Mouse (Mus musculus) MEL (cell line): ENCODE measurements around the gene 9130409I23Rik. TPM values are rescaled to one million over a fixed set of nuclear protein-coding genes. Genes with fewer than 3 reads are reported as not detected.
A peak's percentile ranks its signal among the peaks of the same experiment; 100 is the strongest.

Experiments
- DNase-seq: peaks from one replicate; pipeline ENCODE4 v3.0.0; 2011; ENCODE audit warnings: low read depth, low spot score
- H3K27ac ChIP-seq: 2 replicates; pipeline ENCODE4 v1.5.1; 2012; ENCODE audit warnings: low read depth, mild to moderate bottlenecking, control low read depth, low read length, moderate library complexity; ENCODE audit not compliant: control insufficient read depth
- H3K27me3 ChIP-seq, 2 experiments: fragments of 150-350 bp in 1 of 2; sonication (generic) in 1 of 2; 2 replicates each; pipeline ENCODE4 v1.6.1; 2012; ENCODE audit warnings: low read length in 2 of 2, mild to moderate bottlenecking in 2 of 2, improper control_type of control experiment in 1 of 2, moderate library complexity in 1 of 2; ENCODE audit not compliant: insufficient read depth in 2 of 2, control insufficient read depth in 1 of 2
- H3K36me3 ChIP-seq, 2 experiments: 2 replicates each; pipeline ENCODE4 v1.6.1; 2012 to 2014; ENCODE audit warnings: low read length in 2 of 2, improper control_type of control experiment in 1 of 2, inconsistent platforms in 1 of 2, mild to moderate bottlenecking in 1 of 2; ENCODE audit not compliant: insufficient read depth in 2 of 2, control insufficient read depth in 1 of 2
- H3K4me1 ChIP-seq, 2 experiments: fragments of 150-350 bp in 1 of 2; sonication (generic) in 1 of 2; 2 replicates each; pipeline ENCODE4 v1.6.1; 2012; ENCODE audit warnings: low read length in 2 of 2, improper control_type of control experiment in 1 of 2, mild to moderate bottlenecking in 1 of 2; ENCODE audit not compliant: insufficient read depth in 2 of 2, control insufficient read depth in 1 of 2
- H3K4me3 ChIP-seq, 2 experiments: fragments of 150-350 bp in 1 of 2; sonication (generic) in 1 of 2; 2 replicates each; pipeline ENCODE4 v1.5.1; 2012; ENCODE audit warnings: low read depth in 2 of 2, low read length in 2 of 2, mild to moderate bottlenecking in 2 of 2, moderate library complexity in 2 of 2, control low read depth in 1 of 2, improper control_type of control experiment in 1 of 2; ENCODE audit not compliant: control insufficient read depth in 1 of 2, insufficient read depth in 1 of 2
- H3K79me2 ChIP-seq: 2 replicates; pipeline ENCODE4 v1.6.1; 2012; ENCODE audit warnings: mild to moderate bottlenecking, low read length, moderate library complexity; ENCODE audit not compliant: control insufficient read depth, poor library complexity, insufficient read depth
- H3K9ac ChIP-seq: 2 replicates; pipeline ENCODE4 v1.6.1; 2012; ENCODE audit warnings: low read depth, mild to moderate bottlenecking, control low read depth, low read length, moderate library complexity; ENCODE audit not compliant: control insufficient read depth, poor library complexity, severe bottlenecking
- H3K9me3 ChIP-seq: fragments of 150-350 bp; sonication (generic); replicated peaks from 2 replicates; pipeline ENCODE4 v1.6.1; 2012; ENCODE audit warnings: mild to moderate bottlenecking, low read length, improper control_type of control experiment, moderate library complexity; ENCODE audit not compliant: insufficient read depth
- CTCF ChIP-seq, 3 experiments: IDR thresholded peaks in 2 of 3; conservative IDR thresholded peaks in 1 of 3; 2 replicates each; pipeline ENCODE4 v1.5.1; 2011 to 2012; ENCODE audit warnings: low read length in 3 of 3, low read depth in 2 of 3, mild to moderate bottlenecking in 2 of 3, improper control_type of control experiment in 1 of 3, inconsistent platforms in 1 of 3, mixed read lengths in 1 of 3, moderate library complexity in 1 of 3; ENCODE audit not compliant: control insufficient read depth in 1 of 3, insufficient read depth in 1 of 3, poor library complexity in 1 of 3, severe bottlenecking in 1 of 3
- GABPA ChIP-seq: IDR thresholded peaks from 2 replicates; pipeline ENCODE4 v1.6.1; 2012; ENCODE audit warnings: low read depth, mild to moderate bottlenecking, inconsistent platforms, low read length, improper control_type of control experiment, moderate library complexity
- JUND ChIP-seq: IDR thresholded peaks from 2 replicates; pipeline ENCODE4 v1.6.1; 2011; ENCODE audit warnings: low read depth, mild to moderate bottlenecking, improper control_type of control experiment, low read length
- MAFK ChIP-seq: IDR thresholded peaks from 2 replicates; pipeline ENCODE4 v1.6.1; 2011; ENCODE audit warnings: low read depth, mild to moderate bottlenecking, low read length, improper control_type of control experiment, borderline replicate concordance
- MAX ChIP-seq: IDR thresholded peaks from 2 replicates; pipeline ENCODE4 v1.6.1; 2011; ENCODE audit warnings: low read length, improper control_type of control experiment
- MEF2A ChIP-seq: IDR thresholded peaks from 2 replicates; pipeline ENCODE4 v1.6.1; 2014; ENCODE audit warnings: low read depth, mild to moderate bottlenecking, inconsistent platforms, low read length, improper control_type of control experiment; ENCODE audit not compliant: poor library complexity, insufficient replicate concordance, severe bottlenecking; ENCODE audit errors: extremely low read depth
- MXI1 ChIP-seq: IDR thresholded peaks from 2 replicates; pipeline ENCODE4 v1.6.1; 2011; ENCODE audit warnings: mild to moderate bottlenecking, low read depth, low read length, improper control_type of control experiment
- MYB ChIP-seq: IDR thresholded peaks from 2 replicates; pipeline ENCODE4 v1.6.1; 2011; ENCODE audit warnings: mild to moderate bottlenecking, low read depth, low read length, improper control_type of control experiment
- POLR2A ChIP-seq, 2 experiments: IDR thresholded peaks; 2 replicates each; pipeline ENCODE4 v1.6.1; 2011 to 2012; ENCODE audit warnings: low read length in 2 of 2, mild to moderate bottlenecking in 2 of 2, control low read depth in 1 of 2, improper control_type of control experiment in 1 of 2, low read depth in 1 of 2, moderate library complexity in 1 of 2; ENCODE audit not compliant: control insufficient read depth in 1 of 2, insufficient read depth in 1 of 2, poor library complexity in 1 of 2
- POLR2AphosphoS2 ChIP-seq: IDR thresholded peaks from 2 replicates; pipeline ENCODE4 v1.6.1; 2011; ENCODE audit warnings: low read length, improper control_type of control experiment
- SMC3 ChIP-seq: IDR thresholded peaks from 2 replicates; pipeline ENCODE4 v1.6.1; 2011; ENCODE audit warnings: low read depth, low read length, improper control_type of control experiment
- TBP ChIP-seq: IDR thresholded peaks from 2 replicates; pipeline ENCODE4 v1.8.0; 2011; ENCODE audit warnings: low read depth, low read length, improper control_type of control experiment
- TCF12 ChIP-seq: IDR thresholded peaks from 2 replicates; pipeline ENCODE4 v1.6.1; 2014; ENCODE audit warnings: low read depth, mild to moderate bottlenecking, inconsistent platforms, low read length, improper control_type of control experiment, moderate library complexity
- UBTF ChIP-seq: IDR thresholded peaks from 2 replicates; pipeline ENCODE4 v1.6.1; 2012; ENCODE audit warnings: low read depth, mild to moderate bottlenecking, inconsistent platforms, low read length, improper control_type of control experiment, moderate library complexity, borderline replicate concordance; ENCODE audit not compliant: insufficient read depth
- ZNF384 ChIP-seq: IDR thresholded peaks from 2 replicates; pipeline ENCODE4 v1.6.1; 2012; ENCODE audit warnings: low read depth, mild to moderate bottlenecking, inconsistent platforms, low read length, improper control_type of control experiment
- polyA plus RNA-seq, 2 experiments: library from polyadenylated mRNA; stranded (reverse) in 1 of 2; unstranded in 1 of 2; fragments of >175 nt in 1 of 2; fragments of >200 nt in 1 of 2; gene quantifications; 2 replicates each; pipeline versions ENCODE4 v1.2.1 to v1.2.4; 2012; ENCODE audit warnings: low replicate concordance in 2 of 2, low read depth in 1 of 2; ENCODE audit not compliant: insufficient read length in 2 of 2, insufficient read depth in 1 of 2, missing spikeins in 1 of 2
- total RNA-seq: library from RNA; depleted of rRNA; stranded (reverse); fragments of 300-350 nt; gene quantifications from 2 replicates; pipeline ENCODE4 v1.2.3, GENCODE M21; 2012

9130409I23Rik gene
- total and polyA plus RNA-seq, 3 experiments = not detected

DNA sequence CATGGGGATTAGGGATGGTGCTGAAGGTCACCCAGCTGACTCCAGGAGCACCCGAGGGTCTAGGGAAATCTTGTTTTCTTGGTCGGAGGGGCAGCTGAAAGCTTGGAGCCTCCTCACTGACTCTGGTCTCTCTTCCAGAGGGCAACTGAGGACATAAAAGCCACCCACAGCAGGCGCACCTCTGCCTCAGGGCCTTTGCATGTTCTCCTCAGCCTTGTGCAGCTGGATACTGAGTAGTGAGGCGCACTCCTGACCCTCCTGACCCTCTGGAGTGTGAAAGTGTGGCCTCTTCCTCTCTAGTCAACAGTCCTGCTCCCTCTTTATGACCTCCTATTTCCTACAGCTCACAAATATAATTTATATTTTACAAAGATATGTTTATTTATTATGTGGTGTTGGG, 35.0 kb upstream of the 9130409I23Rik start:
- Histone ChIP-seq H3K4me1 (no peaks in the 10 kb centered on the region), H3K9ac (no peak overlapping the region), H3K27ac (no peak overlapping the region), H3K36me3 (no peaks in the 10 kb centered on the region), H3K79me2 (no peaks in the 10 kb centered on the region), H3K4me3 (no peak overlapping the region), H3K9me3 (no peaks in the 10 kb centered on the region), H3K27me3 (peaks cover 2 to 6% of the 10 kb centered on the region in 2 experiments; a peak in 3 of 4 replicates)
- no peak for TF ChIP-seq UBTF
- no peak for TF ChIP-seq GABPA
- TF ChIP-seq ZNF384 = no peak
- no peak for TF ChIP-seq TCF12
- DNase-seq = no peak

DNA sequence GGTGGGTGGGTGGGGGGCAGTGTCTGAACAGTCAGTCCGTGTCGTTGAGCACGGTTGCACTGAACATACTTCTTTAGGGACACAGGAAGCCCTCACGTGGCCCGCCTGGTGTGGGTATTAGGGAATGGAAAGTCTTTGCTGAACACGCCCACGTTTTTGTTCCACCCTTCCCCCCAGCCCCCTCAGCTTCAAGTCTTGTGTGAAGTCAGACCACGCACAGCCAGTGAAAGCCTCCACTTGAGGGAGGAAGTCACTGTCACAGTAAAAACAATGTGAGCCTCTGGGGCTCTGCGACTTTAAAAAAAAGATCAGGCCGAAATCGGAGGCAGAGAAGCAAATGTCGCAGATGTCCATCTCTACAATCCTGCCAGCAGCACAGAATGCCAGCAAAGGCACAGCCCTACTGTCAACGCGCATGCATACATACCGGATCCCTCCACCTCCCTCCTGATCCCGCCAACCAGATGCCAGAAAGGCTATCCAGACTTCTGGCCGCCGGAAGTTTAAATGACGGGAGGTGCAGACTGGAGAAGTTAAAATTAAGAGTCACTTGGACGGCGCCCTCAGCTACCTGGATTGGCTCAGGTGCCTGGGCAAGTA, 34.4 kb upstream of the 9130409I23Rik start:
- DNase-seq = peak; percentile 55
- H3K27me3 ChIP-seq = peaks cover 2 to 5% of the 10 kb centered on the region in 2 experiments; a peak in 3 of 4 replicates
- no peak overlapping the region for H3K9ac ChIP-seq
- TF ChIP-seq MXI1 = peak; percentile 27; the same call in 1 of the 2 replicates
- TF ChIP-seq MAFK = no peak
- H3K27ac ChIP-seq = no peak overlapping the region
- H3K36me3 ChIP-seq = no peaks in the 10 kb centered on the region
- peak overlapping the region; percentile 13 to 34 for H3K4me3 ChIP-seq
- H3K9me3 ChIP-seq = no peaks in the 10 kb centered on the region
- no peaks in the 10 kb centered on the region for H3K4me1 ChIP-seq
- H3K79me2 ChIP-seq = no peaks in the 10 kb centered on the region

DNA sequence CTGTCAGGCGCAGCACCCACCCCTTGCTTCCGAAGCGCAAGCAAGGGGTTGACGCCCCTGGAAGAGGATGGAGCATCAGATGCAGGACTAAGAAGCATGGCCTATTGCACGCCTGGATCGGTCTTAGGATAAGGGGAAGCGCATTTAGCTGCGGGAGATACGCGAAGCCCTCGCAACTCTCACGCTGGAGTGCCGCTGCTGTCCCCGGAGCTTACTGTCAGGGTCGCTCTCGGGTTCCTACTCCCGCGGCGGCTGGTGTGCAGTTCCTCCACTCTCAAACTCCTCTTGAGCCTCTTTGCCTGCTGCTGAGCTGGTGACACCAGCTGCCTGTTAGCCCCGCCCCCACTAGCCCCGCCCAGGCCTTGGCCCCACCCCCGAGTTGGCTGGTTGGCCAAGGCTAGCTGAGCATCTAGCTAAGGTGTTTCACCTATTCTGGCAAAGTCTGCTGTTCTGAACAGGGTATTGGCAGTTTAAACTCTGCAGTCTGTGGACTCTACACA, 33.8 kb upstream of the 9130409I23Rik start:
- Histone ChIP-seq H3K9ac (peak overlapping the region; percentile 11; the same call in 1 of the 2 replicates), H3K4me1 (no peaks in the 10 kb centered on the region), H3K36me3 (no peaks in the 10 kb centered on the region), H3K79me2 (no peaks in the 10 kb centered on the region), H3K9me3 (no peaks in the 10 kb centered on the region), H3K4me3 (peak overlapping the region; percentile 46 to 66), H3K27me3 (peaks cover 2 to 3% of the 10 kb centered on the region in 2 experiments; a peak in 3 of 4 replicates), H3K27ac (no peak overlapping the region)
- peak; percentile 80 for DNase-seq
- TF ChIP-seq SMC3 (0 out of 2 replicates have a peak, but pooled peaks have one; percentile 7), MEF2A (no peak), POLR2A (IDR thresholded peaks at IDR 0.05; ENCODE audit: control insufficient read depth in 1 of 2, insufficient read depth in 1 of 2, low read depth in 1 of 2, low read length in 2 of 2, poor library complexity in 1 of 2) (no peak), TBP (0 out of 2 replicates have a peak, but pooled peaks have one; percentile 18), MAX (no peak), POLR2AphosphoS2 (no peak), CTCF (IDR thresholded peaks at IDR 0.05 in 2 of 3, conservative IDR thresholded peaks at IDR 0.05 in 1 of 3; ENCODE audit: control insufficient read depth in 1 of 3, insufficient read depth in 1 of 3, low read depth in 2 of 3, low read length in 3 of 3, poor library complexity in 1 of 3, severe bottlenecking in 1 of 3) (no peak), MYB (no peak), JUND (no peak)
